In genomic region chr1:40465477-40466430, GRCm38 (mm10) we compare ENCODE assay signal across 7 mouse cellular contexts. TPM values are rescaled to one million over a fixed set of nuclear protein-coding genes. Genes with fewer than 3 reads are reported as not detected.
DNase-seq lines count a peak whose midpoint lies in the region; ATAC-seq and TF ChIP-seq lines count a peak whose summit lies in the region.

TSS of gene Il18r1 (plus strand) at chr1:40465552.

- H3K4me1 ChIP-seq in E14TG2a.4 (replicated peaks; ENCODE audit: low read depth, low read length) = no peaks in the 10 kb centered on the region; the same call in 1 of the 2 replicates
- no peaks in the 10 kb centered on the region for H3K4me1 ChIP-seq in forebrain, embryonic 11.5 days (replicated peaks; ENCODE audit: control insufficient read depth, insufficient read depth, low read length)

- DNase-seq in c-Kit-positive CD71-positive TER-119-positive erythroid progenitor cells, embryonic 14.5 days (ENCODE audit: low spot score) = peak; percentile 5
- DNase-seq in kidney, postnatal 36 days = peak; percentile 17 to 51
- DNase-seq in urinary bladder, postnatal 36 days (ENCODE audit: low spot score in 2 of 2) = peak; percentile 71 to 73
- DNase-seq in forebrain, embryonic 11.5 days (ENCODE audit: low spot score) = no peak
- DNase-seq in layer of hippocampus, postnatal 36 days = no peak

- H3K4me2 ChIP-seq in forebrain, embryonic 11.5 days (ENCODE audit: low read depth, low read length, severe bottlenecking) = no peak within 1 kb of the TSS

- no peaks in the 10 kb centered on the region for H3K36me3 ChIP-seq in E14TG2a.4 (ENCODE audit: insufficient read depth, low read length)
- no peaks in the 10 kb centered on the region for H3K36me3 ChIP-seq in forebrain, embryonic 11.5 days (ENCODE audit: control insufficient read depth, insufficient read depth, low read length)

- no peak for TF ChIP-seq CTCF in E14TG2a.4 (conservative IDR thresholded peaks at IDR 0.05; ENCODE audit: low read length)

- H3K27me3 ChIP-seq in E14TG2a.4 (ENCODE audit: insufficient read depth, low read length) = peaks cover 3% of the 10 kb centered on the region; the same call in 1 of the 2 replicates
- H3K27me3 ChIP-seq in forebrain, embryonic 11.5 days (ENCODE audit: control insufficient read depth, insufficient read depth, low read length) = no peaks in the 10 kb centered on the region

- WGBS in forebrain, embryonic 11.5 days = 47% methylated on average over 20 of the region's 20 CpGs

- ATAC-seq in neutrophil, adult 5-6 weeks (ENCODE audit: extremely low read depth, insufficient number of reproducible peaks, low FRiP score, poor library complexity, severe bottlenecking) = peak; percentile 68; the same call in 1 of the 2 replicates
- no peak for ATAC-seq in forebrain, embryonic 11.5 days (replicated peaks; ENCODE audit: low FRiP score)

- H3K9me3 ChIP-seq in E14TG2a.4 (ENCODE audit: low read length) = peaks cover 16% of the 10 kb centered on the region
- no peaks in the 10 kb centered on the region for H3K9me3 ChIP-seq in forebrain, embryonic 11.5 days (ENCODE audit: control insufficient read depth, low read length)

- H3K27ac ChIP-seq in forebrain, embryonic 11.5 days (ENCODE audit: low read depth, low read length) = no peak within 1 kb of the TSS

- H3K4me3 ChIP-seq in E14TG2a.4 (replicated peaks; ENCODE audit: low read length) = peak within 1 kb of the TSS; percentile 32; the same call in 1 of the 2 replicates
- no peak within 1 kb of the TSS for H3K4me3 ChIP-seq in forebrain, embryonic 11.5 days (ENCODE audit: low read depth, low read length)

- H3K9ac ChIP-seq in forebrain, embryonic 11.5 days (ENCODE audit: low read length) = no peak within 1 kb of the TSS

RNA-seq across cellular contexts. Expression of gene Il18r1, which starts in this region (rescaled TPM):
- total RNA-seq in neutrophil, adult 5-6 weeks (2017) = 15.3 and 18.0 TPM in 2 replicates
- not detected in 2 replicates for polyA plus RNA-seq in forebrain, embryonic 11.5 days (2014; fragmentation: Nextera tagmentation; extraction: Ambion mirVana)
- not detected for total RNA-seq in layer of hippocampus, postnatal 36 days (2021)

Comparison
In these comparisons a context has a peak if more than half of its experiments do, and no peak if none do; other contexts are left out.
1. RNA of gene Il18r1 (total RNA-seq): 15.3 to 18.0 TPM in neutrophil, adult 5-6 weeks; not detected in layer of hippocampus, postnatal 36 days; every median in the first group is over 10 times any median in the second.
2. DNase-seq: peak in c-Kit-positive CD71-positive TER-119-positive erythroid progenitor cells, embryonic 14.5 days (single experiment), kidney, postnatal 36 days (2 of 2) and urinary bladder, postnatal 36 days (2 of 2); none in forebrain, embryonic 11.5 days (single experiment) and layer of hippocampus, postnatal 36 days (0 of 2).